Mouse (Mus musculus) adrenal gland, postnatal 10 days (tissue): ENCODE data around the gene Loxl3. TPM values are rescaled to one million over a fixed set of nuclear protein-coding genes. Genes with fewer than 3 reads are reported as not detected.

ENCODE experiments used
- DNase-seq: peaks from one replicate; pipeline ENCODE4 v3.0.0; 2021; ENCODE audit warnings: mixed read lengths
- total RNA-seq, 2 experiments: library from RNA; stranded (reverse); gene quantifications; 2 replicates each; pipeline ENCODE4 v1.2.3; 2021

Gene Loxl3
- total RNA-seq, 2 experiments from 2014 or later: 4.8 to 6.0 TPM

- DNase-seq: peak; percentile 44
These were observed 19.4 kb downstream of the Loxl3 start for GRCm38 (mm10) chr6:83053136-83053960.

DNA sequence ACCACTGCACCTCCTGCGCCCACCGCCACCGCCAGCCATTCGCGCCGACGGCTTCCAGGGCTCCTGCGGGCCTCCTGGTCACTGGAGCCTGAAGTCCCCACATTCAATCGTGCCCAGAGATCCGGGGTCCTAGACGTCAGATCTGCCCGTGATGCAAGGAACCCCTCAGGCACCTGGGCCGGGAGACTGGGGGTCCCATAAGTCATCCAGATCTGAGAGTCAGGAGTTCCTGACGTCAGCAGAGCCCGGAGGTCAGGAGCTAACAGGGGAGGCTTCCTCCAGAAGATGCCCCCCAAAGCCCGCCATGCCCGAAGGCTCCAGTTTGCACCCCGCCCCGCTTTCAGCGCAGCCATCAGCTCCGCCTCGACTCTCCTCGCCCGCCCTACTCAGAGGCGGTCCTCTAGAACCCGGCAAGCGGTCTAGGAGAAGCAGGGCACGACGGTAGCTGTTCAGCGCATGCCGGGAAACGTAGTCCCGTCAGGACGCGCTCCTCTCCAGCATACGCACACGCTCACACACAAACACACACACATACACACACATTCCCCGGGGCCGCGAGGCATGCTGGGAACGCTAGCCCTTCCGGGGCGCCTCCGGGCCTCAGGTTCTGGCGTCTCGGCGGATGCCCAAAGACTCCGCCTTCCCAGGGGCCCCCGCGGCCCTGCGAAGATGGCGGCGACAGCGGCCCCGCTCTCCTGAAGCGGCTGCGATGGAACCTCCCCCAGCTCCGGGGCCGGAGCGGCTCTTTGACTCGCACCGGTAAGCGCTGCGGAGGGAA lies 20.3 kb downstream of the Loxl3 start, which contains the start of gene Aup1:
TSS of gene Aup1 (plus strand) at position 448 of the 778 bp plus-strand sequence.
- peak; percentile 98 for DNase-seq

- DNase-seq: no peak
These were observed 21.0 kb downstream of the Loxl3 start, which contains the start of gene Htra2 for GRCm38 (mm10) chr6:83054871-83055431. Gene Htra2, minus strand, starts transcription at chr6:83055273.

DNA sequence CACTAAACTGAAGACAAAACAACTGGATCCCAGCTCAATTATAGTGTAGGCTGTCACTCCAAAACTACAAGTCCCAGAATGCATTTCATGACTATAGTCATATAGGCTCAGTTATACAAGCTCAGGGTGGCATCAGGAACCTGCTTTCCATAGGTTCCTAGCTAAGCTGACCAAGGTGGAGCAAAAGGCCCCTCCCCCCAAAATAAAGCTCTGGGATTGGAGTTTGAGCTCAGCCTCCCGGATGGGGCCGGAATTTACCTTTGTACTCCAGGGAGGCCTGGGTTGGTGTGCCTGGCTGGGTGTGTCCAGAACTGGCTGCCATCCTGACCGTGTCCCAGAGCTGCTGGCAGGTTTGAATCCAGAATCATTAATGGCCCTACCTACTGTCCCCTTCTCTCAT lies 23.8 kb downstream of the Loxl3 start, which contains the start of gene Dqx1:
TSS of gene Dqx1 (plus strand) at position 55 of the 400 bp plus-strand sequence.
- peak; percentile 38 for DNase-seq

- no peak for DNase-seq
These were observed 24.8 kb downstream of the Loxl3 start for GRCm38 (mm10) chr6:83058725-83059124.

DNA sequence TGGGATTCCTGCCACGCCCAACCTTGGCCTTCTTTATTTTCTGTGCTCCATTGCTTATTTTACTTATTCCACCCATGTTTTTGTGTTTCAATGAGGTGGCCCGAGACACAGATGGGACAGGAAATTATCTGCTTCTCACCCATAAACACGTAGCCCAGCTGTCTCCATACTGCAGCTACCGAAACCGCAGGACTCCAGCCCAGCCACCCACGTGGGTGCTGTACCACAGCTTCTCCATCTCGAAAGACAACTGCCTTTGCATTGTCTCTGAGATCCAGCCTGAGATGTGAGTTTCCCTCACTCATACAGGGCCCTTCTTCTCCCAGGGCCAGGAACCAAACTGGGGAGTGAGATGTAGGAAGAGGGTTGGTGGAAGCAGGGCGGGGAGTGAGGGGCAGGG lies 32.0 kb downstream of the Loxl3 start:
- DNase-seq: no peak

DNA sequence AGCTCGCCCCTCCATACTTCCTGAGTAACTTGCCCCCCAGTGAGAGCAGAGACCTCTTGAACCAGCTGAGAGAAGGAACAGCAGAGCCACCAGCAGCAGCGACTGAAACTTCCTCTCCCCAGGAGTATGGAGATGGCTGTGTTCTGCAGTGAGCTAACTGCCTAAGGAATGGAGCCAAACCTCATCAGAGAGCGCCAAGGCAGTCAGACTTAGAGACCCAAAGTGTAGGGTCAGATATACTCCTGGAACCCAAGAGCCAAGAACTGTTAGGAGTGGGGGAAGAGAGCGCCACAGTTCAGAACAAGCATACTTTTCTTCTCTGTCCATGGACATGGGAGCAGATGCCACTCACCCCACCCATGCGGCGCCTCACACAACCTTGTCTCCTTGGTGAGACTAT lies 32.5 kb downstream of the Loxl3 start:
- no peak for DNase-seq

DNA sequence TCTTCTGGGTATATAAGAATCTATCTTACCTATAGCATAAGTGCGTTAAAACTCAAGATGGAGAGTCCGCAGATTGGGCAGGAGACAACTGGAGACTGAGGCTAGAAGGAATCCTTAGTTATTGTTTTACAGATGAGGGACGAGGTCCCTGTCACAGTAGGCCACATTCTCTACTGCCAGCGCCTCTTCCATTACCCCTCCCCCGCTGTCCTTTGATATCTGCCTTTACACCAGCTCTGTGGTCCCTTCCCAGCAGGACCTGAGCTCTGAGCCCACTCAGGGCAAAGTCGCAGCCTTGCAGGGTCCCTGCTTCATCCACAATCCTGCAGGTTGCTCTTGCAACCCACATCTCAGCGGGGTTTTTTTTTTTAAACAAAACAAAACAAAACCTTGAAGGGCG lies 34.2 kb downstream of the Loxl3 start:
- DNase-seq: no peak

DNA sequence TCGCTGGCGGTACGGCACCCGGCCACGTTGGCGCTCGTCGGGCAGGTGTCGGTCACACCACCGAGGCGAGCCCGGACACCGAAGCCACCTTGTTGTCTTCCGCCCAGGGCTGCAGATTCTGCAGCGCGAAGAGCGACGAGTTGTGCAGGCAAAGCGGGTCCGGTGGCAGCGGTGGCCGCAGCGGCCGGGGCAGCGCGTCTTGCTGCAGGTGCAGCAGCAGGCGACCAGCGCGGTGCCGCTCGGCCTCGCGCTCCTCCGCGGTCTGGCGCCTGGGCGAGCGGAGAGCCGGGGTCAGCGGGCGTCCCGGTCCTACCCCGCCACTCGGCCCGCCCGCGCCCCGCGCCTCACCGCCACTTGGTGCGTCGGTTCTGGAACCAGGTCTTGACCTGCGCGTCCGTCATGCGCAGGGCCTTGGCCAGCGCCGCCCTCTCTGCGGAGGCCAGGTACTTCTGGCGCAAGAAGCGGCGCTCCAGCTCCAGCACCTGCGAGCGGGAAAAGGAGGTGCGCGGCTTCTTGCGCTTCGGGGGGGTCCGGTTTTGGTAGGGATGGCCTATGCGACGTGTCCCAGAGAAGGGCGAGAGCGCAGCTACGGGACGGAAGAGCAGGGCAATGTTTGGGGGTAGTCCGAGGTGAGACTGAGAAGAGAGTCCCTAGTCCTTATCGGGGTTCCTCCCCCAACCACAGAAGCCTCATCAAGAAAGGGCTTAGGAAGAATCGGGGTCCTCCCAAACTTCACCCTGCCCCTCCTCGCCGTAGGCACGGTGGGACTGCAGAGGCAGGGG lies 34.9 kb downstream of the Loxl3 start:
- DNase-seq: no peak

DNA sequence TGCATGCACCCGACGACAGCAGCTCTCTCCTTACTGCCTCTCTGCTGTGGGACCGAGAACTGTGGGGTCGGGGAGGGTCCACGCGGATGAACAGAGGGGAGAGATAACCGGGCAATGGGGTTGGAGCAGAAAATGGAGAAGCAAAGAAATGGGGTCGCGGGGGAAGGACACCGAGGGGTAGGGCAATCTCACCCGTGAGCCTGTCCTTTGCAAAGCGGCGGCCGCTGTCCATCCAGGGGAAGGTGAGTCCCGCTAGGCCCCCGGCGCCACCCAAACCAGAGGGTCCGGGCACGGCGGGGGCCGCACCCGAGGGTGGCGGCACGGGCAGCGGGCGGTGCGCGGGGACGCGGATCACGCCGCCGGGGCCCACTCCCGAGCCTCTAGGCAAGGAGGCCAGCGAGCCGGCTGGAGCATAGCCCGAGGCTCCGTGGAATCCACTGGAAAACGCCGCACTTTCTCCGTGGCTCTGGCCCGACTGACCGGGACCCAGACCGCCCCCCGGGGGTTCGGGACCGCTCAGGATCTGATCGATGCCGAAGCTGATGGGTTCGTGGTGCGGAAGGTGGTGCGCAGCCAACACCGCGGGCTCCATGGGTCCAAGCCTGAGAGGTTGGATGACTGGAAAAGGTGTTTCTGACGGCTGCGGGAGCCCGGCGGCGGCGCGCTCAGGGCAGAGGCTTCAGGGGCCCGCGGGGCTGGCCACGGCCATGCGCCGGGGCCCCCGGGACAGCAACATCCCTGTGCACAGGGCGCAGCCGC lies 35.7 kb downstream of the Loxl3 start:
- no peak for DNase-seq

- no peak for DNase-seq
These were observed 36.1 kb downstream of the Loxl3 start, which contains the start of gene Tlx2 for GRCm38 (mm10) chr6:83070247-83070310. Gene Tlx2, minus strand, starts transcription at chr6:83070293.

- DNase-seq: peak; percentile 54
These were observed 36.6 kb downstream of the Loxl3 start for GRCm38 (mm10) chr6:83070311-83071219.

- DNase-seq: peak; percentile 55
These were observed 37.2 kb downstream of the Loxl3 start for GRCm38 (mm10) chr6:83071220-83071619.

DNA sequence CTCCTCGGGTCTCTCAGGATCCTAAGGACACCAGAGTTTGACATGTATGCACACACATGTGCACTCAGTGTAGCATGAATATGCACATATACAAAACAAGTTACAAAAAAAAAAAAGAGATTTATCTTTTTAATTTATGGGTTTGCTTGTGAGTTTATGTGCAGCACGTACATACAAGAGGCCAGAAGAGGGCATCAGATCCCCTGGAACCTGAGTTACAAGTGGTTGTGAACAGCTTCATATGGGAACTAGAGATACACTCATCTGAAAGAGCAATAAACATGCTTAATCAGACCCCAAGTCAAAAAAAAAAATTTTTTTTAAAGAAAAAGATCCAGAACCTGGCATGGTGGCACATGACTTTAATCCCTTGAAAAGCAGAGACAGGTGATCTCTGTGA lies 41.0 kb downstream of the Loxl3 start:
- no peak for DNase-seq

- peak; percentile 63 for DNase-seq
These were observed 43.8 kb downstream of the Loxl3 start, which contains the start of gene Pcgf1 for GRCm38 (mm10) chr6:83077630-83078323. Gene Pcgf1, plus strand, starts transcription at chr6:83077869.

DNA sequence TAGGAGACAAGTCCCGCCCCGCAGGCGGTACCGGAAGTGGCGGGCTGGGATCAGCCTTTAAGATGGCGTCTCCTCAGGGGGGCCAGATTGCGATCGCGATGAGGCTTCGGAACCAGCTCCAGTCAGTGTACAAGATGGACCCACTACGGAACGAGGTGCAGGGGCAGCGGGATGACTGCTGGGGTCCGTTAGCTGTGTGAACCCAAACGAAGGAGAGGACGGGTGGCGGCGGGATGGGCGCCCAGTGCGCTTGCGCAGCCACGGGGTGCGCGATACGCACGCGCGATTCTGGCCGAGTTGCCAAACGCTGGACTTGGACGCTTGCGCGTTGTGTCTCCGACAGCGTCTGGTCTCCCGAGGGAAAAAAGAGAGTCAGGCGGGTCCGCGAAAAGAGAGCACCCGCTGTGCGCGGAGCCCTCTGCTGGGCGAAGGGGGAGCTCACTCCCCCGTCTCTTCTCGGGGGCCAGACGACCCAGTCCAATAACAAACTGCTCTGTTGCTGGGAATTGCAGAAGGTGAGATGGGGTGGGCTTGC lies 44.4 kb downstream of the Loxl3 start:
- DNase-seq: peak; percentile 99

DNA sequence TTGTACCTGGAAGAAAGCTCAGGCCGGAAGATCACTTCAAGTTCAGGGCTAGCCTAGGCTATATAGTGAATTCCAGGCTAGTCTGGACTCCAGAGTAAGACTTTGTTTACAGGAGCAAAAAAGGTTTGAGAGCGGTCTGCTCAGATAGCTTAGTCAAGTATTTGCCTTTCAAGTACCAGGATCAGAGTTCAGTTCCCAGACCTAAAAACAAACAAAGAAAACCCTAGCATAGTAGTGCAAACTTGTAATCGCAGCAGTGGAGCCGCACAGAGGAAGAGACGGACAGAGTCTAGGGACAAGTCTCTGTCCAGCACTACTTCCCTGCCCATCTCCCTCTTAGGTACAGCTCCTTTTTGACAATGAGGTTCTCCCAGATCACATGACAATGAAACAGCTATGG lies 46.2 kb downstream of the Loxl3 start:
- DNase-seq: no peak

DNA sequence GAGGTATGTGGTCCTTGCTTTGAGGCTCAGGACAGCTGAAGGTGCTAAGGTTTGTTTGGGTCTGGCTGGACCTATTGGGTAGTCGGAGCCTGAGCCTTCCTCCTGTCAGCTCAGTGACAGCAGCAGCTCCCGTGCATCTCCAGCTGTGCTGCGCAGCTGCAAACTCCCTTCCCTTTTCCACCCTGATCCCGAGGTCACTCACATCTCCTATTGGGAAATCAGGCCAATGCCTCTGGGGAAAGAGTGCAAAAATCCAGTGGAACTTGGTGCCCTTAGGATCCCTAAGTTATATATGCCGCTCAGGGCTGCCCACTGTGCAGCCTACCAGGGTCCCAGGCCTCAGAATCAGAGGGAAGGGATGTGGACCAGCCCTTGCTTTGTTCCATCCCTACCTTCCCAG lies 49.5 kb downstream of the Loxl3 start:
- DNase-seq: peak; percentile 49

DNA sequence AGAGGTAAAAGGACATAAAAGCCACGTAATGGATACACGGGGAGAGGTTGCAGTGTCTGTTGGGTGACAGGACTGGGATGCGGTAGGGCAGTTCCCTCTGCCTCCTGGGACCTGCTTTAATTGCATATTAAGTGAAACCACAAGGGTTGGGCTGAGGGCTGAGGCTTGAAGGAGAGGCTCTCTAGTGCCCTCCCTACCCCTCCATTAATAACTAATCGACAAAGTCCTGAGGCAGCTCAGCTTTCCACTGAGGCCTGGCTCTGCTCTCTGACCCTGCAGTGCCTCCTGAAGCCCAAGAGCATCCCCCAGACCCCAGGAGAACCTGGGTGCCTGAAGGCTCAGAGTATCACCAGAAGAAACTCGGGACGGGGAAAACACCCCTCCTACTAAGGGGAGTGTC lies 50.5 kb downstream of the Loxl3 start:
- DNase-seq: no peak
